Mouse (Mus musculus) embryonic facial prominence, embryonic 12.5 days (tissue): Measurements from ENCODE around the gene Ptprn2. TPM values are rescaled to one million over a fixed set of nuclear protein-coding genes. Genes with fewer than 3 reads are reported as not detected.

ENCODE experiments used
- ATAC-seq: fragments of 200-750 bp; cut with Nextera tagmentation; 2 replicates; pipeline ENCODE4 v1.8.0; 2017; ENCODE audit not compliant: insufficient number of reproducible peaks, insufficient read depth, low FRiP score, low TSS enrichment
- H3K27ac ChIP-seq: fragments of 300-500 bp; sonication (generic); 2 replicates; pipeline ENCODE4 v1.5.1; 2016; ENCODE audit warnings: mild to moderate bottlenecking
- H3K27me3 ChIP-seq: fragments of 300-500 bp; sonication (generic); 2 replicates; pipeline ENCODE4 v1.6.1; 2016; ENCODE audit warnings: mild to moderate bottlenecking, moderate library complexity
- H3K36me3 ChIP-seq: fragments of 300-500 bp; sonication (generic); 2 replicates; pipeline ENCODE4 v1.6.1; 2016; ENCODE audit warnings: mild to moderate bottlenecking
- H3K4me1 ChIP-seq: fragments of 300-500 bp; sonication (generic); 2 replicates; pipeline ENCODE4 v1.6.1; 2016
- H3K4me2 ChIP-seq: fragments of 300-500 bp; sonication (generic); replicated peaks from 2 replicates; pipeline ENCODE4 v1.6.1; 2016; ENCODE audit warnings: mild to moderate bottlenecking, moderate library complexity
- H3K4me3 ChIP-seq: fragments of 300-500 bp; sonication (generic); 2 replicates; pipeline ENCODE4 v1.5.1; 2016; ENCODE audit warnings: mild to moderate bottlenecking
- H3K9ac ChIP-seq: fragments of 300-500 bp; sonication (generic); 2 replicates; pipeline ENCODE4 v1.6.1; 2016; ENCODE audit warnings: mild to moderate bottlenecking, moderate library complexity
- H3K9me3 ChIP-seq: fragments of 300-500 bp; sonication (generic); 2 replicates; pipeline ENCODE4 v1.6.1; 2016; ENCODE audit warnings: mild to moderate bottlenecking, moderate library complexity
- WGBS: fragments of 180-500 bp; shearing (Covaris S2); methylation state at CpG from one replicate; pipeline ENCODE4 v1.1.7; 2016; 5-methylcytosine and 5-hydroxymethylcytosine counted together
- polyA plus RNA-seq: library from polyadenylated mRNA; unstranded; fragments of >200 nt; fragmentation: Nextera tagmentation; extraction: Ambion mirVana; gene quantifications from 2 replicates; pipeline ENCODE4 v1.2.1, GENCODE M21; 2016

Gene Ptprn2
- polyA plus RNA-seq, 1 experiment from 2014 or later: 0.90 TPM

DNA sequence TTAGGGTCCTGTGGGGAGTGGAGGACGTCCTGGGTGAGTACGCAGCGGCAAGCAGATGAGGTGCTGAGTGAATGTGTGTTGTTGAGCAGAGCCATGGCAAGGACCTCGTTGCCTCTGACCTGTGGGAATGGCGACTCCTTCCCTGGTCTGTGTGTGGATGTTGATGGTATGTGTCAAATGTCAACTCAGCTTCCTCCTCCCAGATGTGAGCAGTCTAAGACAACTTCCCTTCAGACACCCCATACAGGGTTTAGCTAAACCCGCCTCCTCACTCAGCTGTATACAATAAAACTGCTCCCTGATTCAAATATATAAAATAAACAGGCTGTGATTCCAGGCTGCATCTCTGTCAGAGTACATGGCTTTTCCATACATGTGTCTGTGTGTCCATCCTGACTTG, 491.5 kb downstream of the Ptprn2 start:
- 75% methylated on average over 6 of the region's 6 CpGs for WGBS

GRCm38 (mm10) chr12:116978201-116978600, 492.7 kb downstream of the Ptprn2 start:
- Histone ChIP-seq H3K27ac (no peak overlapping the region), H3K4me1 (no peaks in the 10 kb centered on the region), H3K36me3 (no peaks in the 10 kb centered on the region), H3K9me3 (no peaks in the 10 kb centered on the region), H3K27me3 (no peaks in the 10 kb centered on the region), H3K4me2 (no peak overlapping the region), H3K4me3 (no peak overlapping the region), H3K9ac (no peak overlapping the region)
- WGBS: 82% methylated on average over 6 of the region's 6 CpGs
- no peak for ATAC-seq

More for the DNA sequence above, 491.5 kb downstream of the Ptprn2 start:
- no peak for ATAC-seq
- Histone ChIP-seq H3K4me2 (no peak overlapping the region), H3K36me3 (no peaks in the 10 kb centered on the region), H3K9ac (no peak overlapping the region), H3K27ac (no peak overlapping the region), H3K4me1 (no peaks in the 10 kb centered on the region), H3K27me3 (no peaks in the 10 kb centered on the region), H3K4me3 (no peak overlapping the region), H3K9me3 (no peaks in the 10 kb centered on the region)

DNA sequence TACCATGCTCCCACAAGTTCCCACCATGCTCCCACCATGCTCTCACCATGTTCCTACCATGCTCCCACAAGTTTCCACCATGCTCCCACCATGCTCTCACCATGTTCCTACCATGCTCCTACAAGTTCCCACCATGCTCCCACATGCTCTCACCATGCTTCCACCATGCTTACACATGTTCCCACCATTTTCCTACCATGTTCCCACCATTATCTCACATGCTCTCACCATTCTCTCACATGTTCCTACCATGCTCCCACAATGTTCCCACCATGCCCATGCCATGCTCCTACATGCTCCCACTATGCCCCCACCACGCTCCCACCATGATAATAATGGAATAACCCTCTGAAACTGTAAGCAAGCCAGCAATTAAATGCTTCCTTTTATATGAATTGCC, 495.8 kb downstream of the Ptprn2 start:
- WGBS: 89% methylated on average over 1 of the region's 1 CpGs
- no peak for ATAC-seq

GRCm38 (mm10) chr12:116989144-116989543, 503.6 kb downstream of the Ptprn2 start:
- H3K4me3 ChIP-seq: no peak overlapping the region
- H3K4me2 ChIP-seq: no peak overlapping the region
- no peaks in the 10 kb centered on the region for H3K9me3 ChIP-seq
- H3K4me1 ChIP-seq: no peaks in the 10 kb centered on the region
- no peaks in the 10 kb centered on the region for H3K27me3 ChIP-seq
- no peak overlapping the region for H3K27ac ChIP-seq
- no peaks in the 10 kb centered on the region for H3K36me3 ChIP-seq
- H3K9ac ChIP-seq: no peak overlapping the region
- ATAC-seq: no peak
- 65% methylated on average over 10 of the region's 10 CpGs for WGBS

More for the DNA sequence above, 495.8 kb downstream of the Ptprn2 start:
- H3K36me3 ChIP-seq: no peaks in the 10 kb centered on the region
- H3K4me3 ChIP-seq: no peak overlapping the region
- no peaks in the 10 kb centered on the region for H3K27me3 ChIP-seq
- no peaks in the 10 kb centered on the region for H3K4me1 ChIP-seq
- H3K9ac ChIP-seq: no peak overlapping the region
- H3K27ac ChIP-seq: no peak overlapping the region
- no peak overlapping the region for H3K4me2 ChIP-seq
- H3K9me3 ChIP-seq: no peaks in the 10 kb centered on the region

GRCm38 (mm10) chr12:117001546-117002148, 516.1 kb downstream of the Ptprn2 start:
- ATAC-seq: no peak
- no peaks in the 10 kb centered on the region for H3K36me3 ChIP-seq
- WGBS: 88% methylated on average over 2 of the region's 2 CpGs
- H3K27ac ChIP-seq: no peak overlapping the region
- H3K4me2 ChIP-seq: no peak overlapping the region
- H3K9me3 ChIP-seq: no peaks in the 10 kb centered on the region
- H3K4me3 ChIP-seq: no peak overlapping the region
- H3K27me3 ChIP-seq: no peaks in the 10 kb centered on the region
- H3K9ac ChIP-seq: no peak overlapping the region
- H3K4me1 ChIP-seq: no peaks in the 10 kb centered on the region

GRCm38 (mm10) chr12:117016753-117017595, 531.5 kb downstream of the Ptprn2 start:
- no peak overlapping the region for H3K4me2 ChIP-seq
- no peak for ATAC-seq
- no peaks in the 10 kb centered on the region for H3K9me3 ChIP-seq
- WGBS: 68% methylated on average over 15 of the region's 15 CpGs
- no peak overlapping the region for H3K27ac ChIP-seq
- H3K4me3 ChIP-seq: no peak overlapping the region
- no peaks in the 10 kb centered on the region for H3K27me3 ChIP-seq
- no peak overlapping the region for H3K9ac ChIP-seq
- no peaks in the 10 kb centered on the region for H3K36me3 ChIP-seq
- H3K4me1 ChIP-seq: no peaks in the 10 kb centered on the region

- Histone ChIP-seq H3K36me3 (no peaks in the 10 kb centered on the region), H3K27ac (no peak overlapping the region), H3K4me2 (no peak overlapping the region), H3K27me3 (no peaks in the 10 kb centered on the region), H3K9ac (no peak overlapping the region), H3K9me3 (no peaks in the 10 kb centered on the region), H3K4me1 (no peaks in the 10 kb centered on the region), H3K4me3 (no peak overlapping the region)
- no peak for ATAC-seq
- 21% methylated on average over 2 of the region's 2 CpGs for WGBS
Observed at GRCm38 (mm10) chr12:117017912-117018311, 532.4 kb downstream of the Ptprn2 start.

- H3K9ac ChIP-seq: no peak overlapping the region
- 71% methylated on average over 4 of the region's 4 CpGs for WGBS
- H3K4me3 ChIP-seq: no peak overlapping the region
- no peak overlapping the region for H3K4me2 ChIP-seq
- H3K27me3 ChIP-seq: no peaks in the 10 kb centered on the region
- no peaks in the 10 kb centered on the region for H3K9me3 ChIP-seq
- no peaks in the 10 kb centered on the region for H3K36me3 ChIP-seq
- H3K27ac ChIP-seq: no peak overlapping the region
- no peak for ATAC-seq
- H3K4me1 ChIP-seq: no peaks in the 10 kb centered on the region
Observed at GRCm38 (mm10) chr12:117023235-117023634, 537.7 kb downstream of the Ptprn2 start.

GRCm38 (mm10) chr12:117024916-117025315, 539.4 kb downstream of the Ptprn2 start:
- ATAC-seq: no peak
- Histone ChIP-seq H3K9ac (no peak overlapping the region), H3K4me3 (no peak overlapping the region), H3K27me3 (no peaks in the 10 kb centered on the region), H3K27ac (no peak overlapping the region), H3K4me2 (no peak overlapping the region), H3K36me3 (no peaks in the 10 kb centered on the region), H3K9me3 (no peaks in the 10 kb centered on the region), H3K4me1 (no peaks in the 10 kb centered on the region)
- 80% methylated on average over 4 of the region's 4 CpGs for WGBS

GRCm38 (mm10) chr12:117025676-117026075, 540.2 kb downstream of the Ptprn2 start:
- Histone ChIP-seq H3K4me2 (no peak overlapping the region), H3K9me3 (no peaks in the 10 kb centered on the region), H3K36me3 (no peaks in the 10 kb centered on the region), H3K4me3 (no peak overlapping the region), H3K4me1 (no peaks in the 10 kb centered on the region), H3K27me3 (no peaks in the 10 kb centered on the region), H3K27ac (no peak overlapping the region), H3K9ac (no peak overlapping the region)
- no peak for ATAC-seq

DNA sequence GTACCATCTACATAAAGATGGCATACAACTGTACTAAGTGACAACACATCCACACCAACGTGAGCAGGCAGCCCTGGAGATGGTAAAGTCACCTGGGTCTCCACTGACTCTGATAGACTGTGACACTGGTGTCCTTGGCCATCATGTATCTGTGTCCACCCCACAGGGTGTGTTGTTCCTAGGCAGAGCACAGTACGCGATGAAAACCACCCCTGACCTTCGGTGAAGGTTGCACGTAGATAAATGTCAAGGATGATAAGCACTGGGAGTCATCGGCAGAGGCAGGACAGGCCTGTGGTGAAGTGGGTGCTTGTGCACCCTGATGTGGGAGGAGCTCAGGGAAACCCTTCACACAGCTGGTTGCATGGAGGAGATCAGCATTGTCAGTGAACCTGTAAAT, 541.8 kb downstream of the Ptprn2 start:
- WGBS: 89% methylated on average over 6 of the region's 6 CpGs
- H3K36me3 ChIP-seq: no peaks in the 10 kb centered on the region

GRCm38 (mm10) chr12:117028333-117028961, 542.9 kb downstream of the Ptprn2 start:
- H3K27ac ChIP-seq: no peak overlapping the region
- ATAC-seq: no peak
- H3K9me3 ChIP-seq: no peaks in the 10 kb centered on the region
- no peaks in the 10 kb centered on the region for H3K36me3 ChIP-seq
- H3K4me3 ChIP-seq: no peak overlapping the region
- H3K4me1 ChIP-seq: no peaks in the 10 kb centered on the region
- WGBS: 61% methylated on average over 5 of the region's 5 CpGs
- no peaks in the 10 kb centered on the region for H3K27me3 ChIP-seq
- no peak overlapping the region for H3K4me2 ChIP-seq
- H3K9ac ChIP-seq: no peak overlapping the region

More for the DNA sequence above, 541.8 kb downstream of the Ptprn2 start:
- Histone ChIP-seq H3K9ac (no peak overlapping the region), H3K27me3 (no peaks in the 10 kb centered on the region), H3K4me2 (no peak overlapping the region), H3K9me3 (no peaks in the 10 kb centered on the region), H3K27ac (no peak overlapping the region), H3K4me1 (no peaks in the 10 kb centered on the region), H3K4me3 (no peak overlapping the region)
- ATAC-seq: no peak
